Mouse (Mus musculus): ENCODE results near the gene Ezh1.

DNA sequence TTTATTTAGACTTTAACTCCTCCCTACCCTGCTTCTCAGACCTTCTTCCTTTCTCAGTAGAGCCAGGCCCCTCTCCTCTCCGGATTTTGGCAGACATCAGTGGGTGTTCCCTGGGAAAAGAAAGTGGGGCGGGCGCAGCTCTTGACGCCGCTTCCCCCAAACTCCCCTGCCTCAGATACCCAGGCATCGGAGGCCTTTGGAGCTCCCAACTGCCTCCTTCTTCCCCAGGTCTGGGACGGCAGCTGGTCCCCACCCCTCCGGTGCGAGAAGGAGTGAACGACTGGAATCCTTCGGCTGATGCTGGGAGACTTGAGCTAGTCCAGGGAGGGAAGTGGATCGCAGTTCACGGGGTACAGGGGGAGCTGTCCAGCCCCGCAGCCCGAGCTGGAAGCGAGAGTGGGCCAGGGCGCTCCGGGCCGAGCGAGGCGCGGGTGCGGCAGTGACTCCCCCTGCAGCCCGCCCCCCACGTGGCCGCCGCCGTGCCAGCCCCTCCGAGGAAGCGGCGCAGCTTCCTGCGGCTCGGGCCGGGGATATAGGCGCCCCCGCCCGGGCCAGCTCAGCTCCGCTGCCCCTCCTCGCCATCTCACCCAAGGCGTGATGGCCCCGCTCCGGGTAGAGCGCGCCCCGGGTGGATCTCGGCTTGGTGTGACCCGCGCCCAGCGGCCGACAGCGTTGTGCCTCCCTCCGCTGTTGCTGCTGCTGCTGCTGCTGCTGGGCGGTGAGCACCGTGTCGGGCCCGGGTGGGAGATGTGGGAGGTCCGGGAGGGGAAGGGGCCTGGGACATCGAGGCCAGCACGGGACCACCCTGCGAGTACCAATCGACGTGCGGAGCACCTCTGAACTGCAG, 19.8 kb upstream of the Ezh1 start, which contains the start of gene Ramp2:
- TF ChIP-seq CTCF (IDR thresholded peaks at IDR 0.05; ENCODE audit: low read depth, low read length) (no peak), EP300 (IDR thresholded peaks at IDR 0.05; ENCODE audit: insufficient read depth, low read depth, low read length) (no peak), POLR2A (IDR thresholded peaks at IDR 0.05; ENCODE audit: insufficient read depth, low read length) (no peak)

All from ES-Bruce4 (cell line).